Mouse (Mus musculus): ENCODE measurements around the gene 4931400O07Rik.

Gene 4931400O07Rik

DNA sequence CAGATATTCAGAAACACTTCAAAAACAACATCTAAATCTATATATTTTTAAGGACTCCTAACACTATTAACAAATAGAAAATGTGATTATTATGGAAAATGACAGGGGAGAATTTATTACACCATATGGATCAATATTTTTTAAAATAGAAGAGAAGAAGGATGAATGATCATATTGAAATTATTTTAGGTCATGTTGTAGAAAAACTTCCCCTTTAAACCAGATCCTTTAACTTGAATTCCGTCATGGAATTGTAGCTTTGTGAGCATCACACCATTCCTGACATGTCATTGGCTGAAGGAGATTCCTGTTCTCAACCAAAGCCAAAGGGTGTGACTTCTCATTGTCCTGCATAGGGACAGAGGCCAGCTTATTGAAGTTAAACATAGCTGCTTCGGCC lies at the start of gene 4931400O07Rik:
Gene 4931400O07Rik, plus strand, starts transcription at position 301 of the 400 bp plus-strand sequence.
- DNase-seq, result no peak

Measured in kidney, postnatal 10 days (tissue).